Mouse (Mus musculus) testis, postnatal 10 days (tissue): ENCODE measurements around the gene Tbx20.

Experiments used
- DNase-seq: peaks from one replicate; pipeline ENCODE4 v3.0.0; 2021; ENCODE audit warnings: low spot score

Tbx20 gene

GRCm38 (mm10) chr9:24774160-24774969 is at the start of gene Tbx20:
Tbx20 (minus strand) TSS chr9:24774303.
- no peak for DNase-seq

GRCm38 (mm10) chr9:24818511-24818910 is 44.4 kb upstream of the Tbx20 start:
- no peak for DNase-seq

GRCm38 (mm10) chr9:24812461-24812860 is 38.4 kb upstream of the Tbx20 start:
- no peak for DNase-seq

- no peak for DNase-seq
Measured at GRCm38 (mm10) chr9:24792110-24792509, 18.0 kb upstream of the Tbx20 start.

GRCm38 (mm10) chr9:24789396-24789795 is 15.3 kb upstream of the Tbx20 start:
- DNase-seq: no peak

GRCm38 (mm10) chr9:24782338-24782737 is 8.2 kb upstream of the Tbx20 start:
- no peak for DNase-seq

- no peak for DNase-seq
Measured at GRCm38 (mm10) chr9:24780929-24781441, 6.9 kb upstream of the Tbx20 start.

- no peak for DNase-seq
Measured at GRCm38 (mm10) chr9:24780391-24780928, 6.4 kb upstream of the Tbx20 start.

GRCm38 (mm10) chr9:24779975-24780374 is 5.9 kb upstream of the Tbx20 start:
- DNase-seq: no peak

GRCm38 (mm10) chr9:24778571-24778970 is 4.5 kb upstream of the Tbx20 start:
- DNase-seq: no peak

- no peak for DNase-seq
Measured at GRCm38 (mm10) chr9:24777961-24778360, 3.9 kb upstream of the Tbx20 start.

- DNase-seq: no peak
Measured at GRCm38 (mm10) chr9:24777176-24777895, 3.2 kb upstream of the Tbx20 start.

GRCm38 (mm10) chr9:24776487-24776886 is 2.4 kb upstream of the Tbx20 start:
- DNase-seq: no peak

GRCm38 (mm10) chr9:24775567-24775966 is 1.5 kb upstream of the Tbx20 start:
- DNase-seq: no peak

- DNase-seq: no peak
Measured at GRCm38 (mm10) chr9:24775001-24775400, 898 bp upstream of the Tbx20 start.

- DNase-seq: no peak
Measured at GRCm38 (mm10) chr9:24773669-24774068, 434 bp downstream of the Tbx20 start.

- DNase-seq: no peak
Measured at GRCm38 (mm10) chr9:24773171-24773570, 932 bp downstream of the Tbx20 start.

GRCm38 (mm10) chr9:24772431-24773120 is 1.5 kb downstream of the Tbx20 start:
- no peak for DNase-seq

GRCm38 (mm10) chr9:24771713-24772112 is 2.4 kb downstream of the Tbx20 start:
- DNase-seq: no peak

- DNase-seq: no peak
Measured at GRCm38 (mm10) chr9:24770941-24771405, 3.1 kb downstream of the Tbx20 start.

GRCm38 (mm10) chr9:24770149-24770940 is 3.8 kb downstream of the Tbx20 start:
- DNase-seq: no peak
